Mouse (Mus musculus) liver, embryonic 14.5 days (tissue): Measurements from ENCODE around the gene Tsc1. TPM values are rescaled to one million over a fixed set of nuclear protein-coding genes. Genes with fewer than 3 reads are reported as not detected.

ENCODE experiments used
- ATAC-seq: fragments of 200-750 bp; cut with Nextera tagmentation; 2 replicates; pipeline ENCODE4 v1.8.0; 2017; ENCODE audit warnings: moderate number of reproducible peaks, mild to moderate bottlenecking, moderate library complexity; ENCODE audit not compliant: insufficient read depth
- DNase-seq, 3 experiments: peaks; one replicate each; pipeline ENCODE4 v3.0.0-alpha.2; 2012 to 2013; ENCODE audit warnings: low read depth in 3 of 3, low spot score in 3 of 3
- H3K27ac ChIP-seq: fragments of 300-500 bp; sonication (generic); 2 replicates; pipeline ENCODE4 v1.5.1; 2014; ENCODE audit warnings: moderate library complexity, mild to moderate bottlenecking, control low read depth, inconsistent platforms
- H3K27me3 ChIP-seq: fragments of 300-500 bp; sonication (generic); 2 replicates; pipeline ENCODE4 v1.6.1; 2014; ENCODE audit warnings: mild to moderate bottlenecking, low read length, moderate library complexity; ENCODE audit not compliant: control insufficient read depth, insufficient read depth
- H3K36me3 ChIP-seq: fragments of 300-500 bp; sonication (generic); replicated peaks from 2 replicates; pipeline ENCODE4 v1.6.1; 2014; ENCODE audit warnings: low read depth; ENCODE audit not compliant: control insufficient read depth, insufficient read depth
- H3K4me1 ChIP-seq, 2 experiments: fragments of 200-500 bp in 1 of 2; fragments of 300-500 bp in 1 of 2; sonication (generic) in 1 of 2; replicated peaks; 2 replicates each; pipeline ENCODE4 v1.6.1; 2012 to 2014; ENCODE audit warnings: antibody characterized with exemption in 1 of 2, inconsistent platforms in 1 of 2, low read length in 1 of 2; ENCODE audit not compliant: control insufficient read depth in 2 of 2, insufficient read depth in 2 of 2
- H3K4me2 ChIP-seq: fragments of 300-500 bp; sonication (generic); 2 replicates; pipeline ENCODE4 v1.6.1; 2014; ENCODE audit warnings: low read depth, mild to moderate bottlenecking, control low read depth, moderate library complexity
- H3K4me3 ChIP-seq, 2 experiments: fragments of 200-500 bp in 1 of 2; fragments of 300-500 bp in 1 of 2; sonication (generic) in 1 of 2; 2 replicates each; pipeline ENCODE4 v1.5.1; 2012 to 2014; ENCODE audit warnings: low read depth in 2 of 2, low read length in 2 of 2, mild to moderate bottlenecking in 2 of 2, control low read depth in 1 of 2, inconsistent platforms in 1 of 2, moderate library complexity in 1 of 2; ENCODE audit not compliant: insufficient read depth in 1 of 2
- H3K9ac ChIP-seq: fragments of 300-500 bp; sonication (generic); replicated peaks from 2 replicates; pipeline ENCODE4 v1.6.1; 2014; ENCODE audit warnings: mild to moderate bottlenecking, control low read depth, moderate library complexity
- H3K9me3 ChIP-seq: fragments of 300-500 bp; sonication (generic); 2 replicates; pipeline ENCODE4 v1.6.1; 2016; ENCODE audit warnings: low read length, mixed read lengths; ENCODE audit not compliant: control insufficient read depth
- CTCF ChIP-seq: IDR thresholded peaks from 2 replicates; pipeline ENCODE4 v1.5.1; 2016; ENCODE audit warnings: antibody characterized with exemption, low read depth, control low read depth
- EP300 ChIP-seq: IDR thresholded peaks from 2 replicates; pipeline ENCODE4 v1.6.1; 2016; ENCODE audit warnings: antibody characterized with exemption, low read depth
- WGBS: fragments of 180-500 bp; shearing (Covaris S2); extraction: QIAGEN DNeasy Blood & Tissue Kit; methylation state at CpG from one replicate; pipeline ENCODE4 v1.1.7; 2014; ENCODE audit not compliant: insufficient replicate concordance; 5-methylcytosine and 5-hydroxymethylcytosine counted together
- polyA plus RNA-seq, 2 experiments: library from polyadenylated mRNA; depleted of rRNA in 1 of 2; stranded (reverse) in 1 of 2; unstranded in 1 of 2; fragments of >200 nt; fragmentation: Nextera tagmentation in 1 of 2; extraction: Ambion mirVana in 1 of 2; gene quantifications; 2 replicates each; pipeline versions ENCODE4 v1.2.1 to v1.2.3; 2012 to 2014

Tsc1 gene
- polyA plus RNA-seq, 2 experiments, result 5.3 to 5.4 TPM

DNA sequence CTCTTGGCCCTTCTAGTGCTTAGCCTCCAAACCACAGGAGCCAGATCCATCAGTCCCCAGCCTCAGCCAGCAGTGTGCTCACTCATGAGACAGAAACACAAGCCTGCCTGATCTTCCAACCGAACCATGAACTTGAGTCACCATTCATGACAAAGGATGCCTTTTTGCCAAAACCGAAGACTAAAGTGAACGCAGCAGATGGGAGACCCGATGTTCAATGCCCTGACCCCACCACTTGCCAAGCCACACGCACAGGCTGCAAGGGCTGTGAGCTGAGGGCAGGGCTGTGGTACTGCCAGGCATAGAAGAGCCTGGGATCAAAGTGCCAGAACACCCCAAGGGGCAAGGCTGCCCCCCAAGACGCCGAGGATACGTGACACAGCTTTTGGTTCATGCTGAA lies 72.0 kb downstream of the Tsc1 start:
- TF ChIP-seq EP300 (no peak), CTCF (no peak)
- no peak overlapping the region for H3K4me2 ChIP-seq
- H3K9me3 ChIP-seq, result no peaks in the 10 kb centered on the region
- no peak overlapping the region for H3K27ac ChIP-seq
- 71% methylated on average over 8 of the region's 8 CpGs for WGBS
- no peaks in the 10 kb centered on the region; a peak in 1 of 4 replicates for H3K4me1 ChIP-seq
- DNase-seq (no peak), ATAC-seq (no peak)
- H3K4me3 ChIP-seq, result no peak overlapping the region
- H3K27me3 ChIP-seq, result no peaks in the 10 kb centered on the region
- H3K9ac ChIP-seq, result no peak overlapping the region
- no peaks in the 10 kb centered on the region for H3K36me3 ChIP-seq

DNA sequence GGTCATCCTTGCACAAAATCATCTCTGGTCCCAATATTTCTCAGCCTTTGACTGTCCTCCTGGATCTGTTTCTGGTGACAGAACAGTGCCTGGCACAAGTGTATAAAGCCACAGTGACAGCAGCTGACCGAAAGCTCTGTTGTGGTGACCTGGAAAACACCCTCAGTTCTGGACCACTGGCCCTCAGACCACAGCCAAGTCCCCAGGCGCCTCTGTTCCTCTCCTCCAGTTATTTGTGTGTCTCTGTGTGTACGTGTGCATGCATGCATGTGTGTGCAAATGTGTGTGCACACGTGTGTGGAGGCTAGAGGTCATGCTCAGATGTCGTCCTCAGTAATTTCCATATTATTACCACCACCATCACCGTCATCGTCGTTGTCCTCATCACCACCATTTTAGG lies 81.4 kb downstream of the Tsc1 start:
- 75% methylated on average over 8 of the region's 8 CpGs for WGBS
- DNase-seq (no peak), ATAC-seq (no peak)
- Histone ChIP-seq H3K4me2 (no peak overlapping the region), H3K27me3 (no peaks in the 10 kb centered on the region), H3K9me3 (no peaks in the 10 kb centered on the region), H3K36me3 (no peaks in the 10 kb centered on the region), H3K4me3 (no peak overlapping the region), H3K27ac (no peak overlapping the region), H3K9ac (no peak overlapping the region), H3K4me1 (no peaks in the 10 kb centered on the region; a peak in 1 of 4 replicates)
- TF ChIP-seq EP300 (no peak), CTCF (no peak)

DNA sequence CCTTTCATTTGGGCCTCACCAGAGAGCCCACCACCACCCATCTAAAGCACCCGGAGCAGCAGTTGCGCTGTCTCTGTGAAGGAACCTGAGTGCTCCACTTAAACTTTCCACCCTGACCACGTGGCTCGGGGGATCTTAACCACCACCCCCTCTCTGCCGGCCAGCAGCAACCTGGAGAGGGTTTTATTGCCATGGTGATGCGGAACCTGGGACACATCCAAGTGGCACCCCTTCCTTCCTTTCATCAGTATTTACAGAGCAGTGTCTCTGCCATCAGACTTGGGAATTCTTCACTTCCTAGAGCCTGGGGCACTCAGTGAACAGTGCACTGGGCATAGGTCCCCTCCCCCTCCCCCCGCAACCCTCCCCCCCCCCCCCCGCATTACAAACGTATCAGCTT lies 82.9 kb downstream of the Tsc1 start:
- 46% methylated on average over 9 of the region's 9 CpGs for WGBS
- ATAC-seq (no peak), DNase-seq (no peak)
- Histone ChIP-seq H3K9ac (no peak overlapping the region), H3K27ac (no peak overlapping the region), H3K9me3 (no peaks in the 10 kb centered on the region), H3K4me2 (no peak overlapping the region), H3K4me1 (no peaks in the 10 kb centered on the region; a peak in 1 of 4 replicates), H3K4me3 (no peak overlapping the region), H3K36me3 (no peaks in the 10 kb centered on the region), H3K27me3 (no peaks in the 10 kb centered on the region)
- TF ChIP-seq EP300 (no peak), CTCF (no peak)

DNA sequence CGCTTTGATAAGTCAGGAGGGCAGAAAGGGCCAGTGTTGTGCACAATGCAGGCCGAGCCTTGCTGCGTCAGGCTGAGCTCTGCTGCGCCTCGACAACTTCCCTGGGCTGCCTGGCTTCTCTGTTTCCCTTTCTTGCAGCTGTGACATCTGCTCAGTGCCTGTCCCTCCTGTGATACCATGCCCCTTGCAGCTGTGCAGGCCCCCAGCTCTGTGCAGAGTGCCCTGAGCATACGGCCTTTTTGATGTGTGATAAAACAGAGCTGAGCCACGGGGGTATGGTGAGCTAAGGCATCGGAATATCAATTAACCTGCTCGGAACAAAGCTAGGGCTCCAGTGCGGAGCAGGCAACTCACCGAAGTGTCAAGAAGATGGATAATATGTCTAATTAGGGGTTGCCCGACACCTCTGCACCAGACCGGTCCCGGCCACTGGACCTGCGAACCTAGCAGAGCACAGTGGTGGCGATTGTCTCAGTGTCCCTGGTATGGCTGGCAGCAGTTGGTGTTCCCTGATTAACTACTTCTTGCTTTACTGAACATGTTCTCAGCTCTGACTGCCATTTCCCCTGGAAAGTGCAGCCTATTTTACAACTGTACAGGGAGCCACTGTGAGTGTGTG lies 86.9 kb downstream of the Tsc1 start:
- ATAC-seq (no peak), DNase-seq (no peak)
- Histone ChIP-seq H3K36me3 (no peaks in the 10 kb centered on the region), H3K4me1 (no peaks in the 10 kb centered on the region; a peak in 1 of 4 replicates), H3K27me3 (no peaks in the 10 kb centered on the region), H3K27ac (no peak overlapping the region), H3K4me2 (no peak overlapping the region), H3K9ac (no peak overlapping the region), H3K9me3 (no peaks in the 10 kb centered on the region), H3K4me3 (no peak overlapping the region)
- TF ChIP-seq EP300, result no peak
- TF ChIP-seq CTCF, result no peak
- WGBS, result 54% methylated on average over 16 of the region's 16 CpGs

DNA sequence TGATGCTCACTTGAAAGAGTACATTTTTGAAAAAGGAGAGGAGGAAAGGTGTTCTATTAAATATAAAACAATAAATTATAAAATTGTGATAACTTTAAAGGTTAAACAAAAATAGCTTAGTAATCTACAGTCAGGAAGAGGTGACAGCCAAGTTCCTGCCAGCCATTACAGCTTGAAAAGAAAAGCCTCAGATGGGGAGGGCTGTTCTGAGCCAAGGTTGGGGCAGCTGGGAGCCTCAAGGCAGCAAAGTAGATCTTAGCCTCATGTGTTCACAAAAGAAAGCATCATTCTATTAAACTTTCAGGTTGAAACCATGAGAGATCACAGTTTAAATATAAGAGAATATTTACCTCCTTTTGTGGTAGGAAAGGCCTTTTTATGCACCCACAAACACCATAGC lies 89.6 kb downstream of the Tsc1 start:
- no peaks in the 10 kb centered on the region for H3K9me3 ChIP-seq
- no peaks in the 10 kb centered on the region for H3K27me3 ChIP-seq
- no peak for DNase-seq
- TF ChIP-seq CTCF (no peak), EP300 (no peak)
- no peak overlapping the region for H3K9ac ChIP-seq
- H3K4me3 ChIP-seq, result no peak overlapping the region
- H3K4me1 ChIP-seq, result no peaks in the 10 kb centered on the region; a peak in 1 of 4 replicates
- ATAC-seq, result no peak
- no peak overlapping the region for H3K4me2 ChIP-seq
- no peak overlapping the region for H3K27ac ChIP-seq
- H3K36me3 ChIP-seq, result no peaks in the 10 kb centered on the region
